Mouse (Mus musculus) heart, adult 11 months (tissue): ENCODE data around the gene Sf3b4.

Experiments used
- DNase-seq: peaks from one replicate; pipeline ENCODE4 v3.0.0; 2022

The Sf3b4 gene

GRCm38 (mm10) chr3:96220765-96221639 is 48.9 kb downstream of the Sf3b4 start, which contains the start of the genes Hist2h2ac and Hist2h2be:
Gene Hist2h2ac, minus strand, starts transcription at chr3:96220880.
Gene Hist2h2be, plus strand, starts transcription at chr3:96221119.
- DNase-seq = peak; percentile 99

GRCm38 (mm10) chr3:96221640-96222038 is 49.5 kb downstream of the Sf3b4 start:
- DNase-seq = peak; percentile 91

GRCm38 (mm10) chr3:96222774-96223173 is 50.6 kb downstream of the Sf3b4 start:
- peak; percentile 92 for DNase-seq

- DNase-seq = peak; percentile 85
These were observed 53.3 kb downstream of the Sf3b4 start for GRCm38 (mm10) chr3:96225421-96225820.
